Mouse (Mus musculus) kidney, adult 2 months (tissue): ENCODE measurements around the gene Sept9. TPM values are rescaled to one million over a fixed set of nuclear protein-coding genes. Genes with fewer than 3 reads are reported as not detected.

Experiments
- DNase-seq: peaks from one replicate; pipeline ENCODE4 v3.0.0; 2021
- H3K27ac ChIP-seq: fragments of 200-500 bp; 2 replicates; pipeline ENCODE4 v1.5.1; 2012; ENCODE audit warnings: low read depth, low read length, control low read depth, inconsistent platforms; ENCODE audit not compliant: insufficient read depth
- H3K27me3 ChIP-seq: fragments of 200-500 bp; replicated peaks from 2 replicates; pipeline ENCODE4 v1.6.1; 2012; ENCODE audit warnings: mild to moderate bottlenecking, moderate library complexity, low read length, inconsistent platforms; ENCODE audit not compliant: control insufficient read depth, insufficient read depth
- H3K36me3 ChIP-seq: fragments of 200-500 bp; 2 replicates; pipeline ENCODE4 v1.6.1; 2012; ENCODE audit warnings: mild to moderate bottlenecking, moderate library complexity, low read length, inconsistent platforms; ENCODE audit not compliant: control insufficient read depth, insufficient read depth
- H3K4me1 ChIP-seq: fragments of 200-500 bp; 2 replicates; pipeline ENCODE4 v1.6.1; 2011; ENCODE audit warnings: low read length; ENCODE audit not compliant: control insufficient read depth, insufficient read depth
- H3K4me3 ChIP-seq: fragments of 200-500 bp; 2 replicates; pipeline ENCODE4 v1.5.1; 2011; ENCODE audit warnings: mild to moderate bottlenecking, low read depth, low read length, control low read depth; ENCODE audit not compliant: insufficient read depth
- CTCF ChIP-seq: fragments of 200-500 bp; conservative IDR thresholded peaks from 2 replicates; pipeline ENCODE4 v1.5.1; 2011; ENCODE audit warnings: low read depth, mild to moderate bottlenecking, control low read depth, low read length, moderate library complexity, mixed read lengths; ENCODE audit not compliant: insufficient read depth, insufficient read length
- POLR2A ChIP-seq: fragments of 200-500 bp; IDR thresholded peaks from one replicate; pipeline ENCODE4 v1.6.1; 2011; ENCODE audit warnings: low read depth, low read length, control low read depth
- WGBS: fragments of 180-500 bp; shearing (Covaris S2); methylation state at CpG from one replicate; pipeline ENCODE4 v1.1.7; 2018; 5-methylcytosine and 5-hydroxymethylcytosine counted together
- polyA plus RNA-seq: library from polyadenylated mRNA; depleted of rRNA; stranded (reverse); fragments of >200 nt; gene quantifications from 2 replicates; pipeline ENCODE4 v1.2.3, GENCODE M21; 2012

Gene Sept9
- polyA plus RNA-seq, 1 experiment: 25.9 TPM

DNA sequence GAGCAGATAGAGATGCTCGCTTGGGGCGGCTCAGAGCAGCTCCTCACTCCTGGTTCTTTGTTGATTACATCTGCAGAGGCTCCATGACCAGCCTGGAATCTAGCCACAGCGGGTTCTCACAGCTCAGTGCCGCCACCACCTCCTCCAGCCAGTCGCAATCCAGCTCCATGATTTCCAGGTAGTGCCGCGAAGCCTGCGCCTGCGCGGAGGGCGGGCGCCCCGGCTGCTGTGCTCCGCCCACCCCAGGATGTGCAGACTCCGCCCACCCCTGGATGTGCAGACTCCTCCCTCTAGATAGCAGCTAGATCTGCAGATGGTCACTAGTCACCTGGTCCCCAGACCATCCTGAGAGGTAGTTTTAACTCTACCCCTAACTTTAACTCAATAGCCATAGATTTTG lies 42.7 kb upstream of the Sept9 start:
- TF ChIP-seq POLR2A: no peak
- no peak for TF ChIP-seq CTCF
- H3K4me1 ChIP-seq: peaks cover 6% of the 10 kb centered on the region
- DNase-seq: peak; percentile 58
- WGBS: 56% methylated on average over 13 of the region's 15 CpGs
- H3K27me3 ChIP-seq: no peaks in the 10 kb centered on the region
- H3K27ac ChIP-seq: no peak overlapping the region
- no peaks in the 10 kb centered on the region; the same call in none of the 2 replicates for H3K36me3 ChIP-seq
- H3K4me3 ChIP-seq: no peak overlapping the region

DNA sequence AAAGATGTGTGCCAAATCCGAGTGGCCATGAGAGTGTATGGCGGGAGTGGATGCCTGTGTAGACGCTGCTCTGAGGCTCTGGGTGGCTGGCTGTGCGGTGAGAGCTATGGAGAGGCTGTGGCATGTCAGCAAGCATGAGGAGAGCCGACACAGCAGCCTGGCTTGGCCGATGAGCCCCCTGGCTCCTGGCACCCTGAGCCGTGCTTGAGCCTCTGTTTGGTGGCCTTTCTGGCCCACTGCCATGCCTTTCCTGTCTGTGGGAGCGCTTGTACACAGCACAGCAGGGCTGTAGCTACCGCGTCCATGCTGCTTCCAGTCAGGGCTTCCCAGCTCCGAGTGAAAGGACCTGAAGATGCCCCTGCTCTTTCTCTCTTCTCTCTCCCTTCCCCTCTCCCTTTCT lies 41.1 kb upstream of the Sept9 start:
- Histone ChIP-seq H3K27ac (no peak overlapping the region), H3K4me3 (no peak overlapping the region), H3K36me3 (no peaks in the 10 kb centered on the region; the same call in none of the 2 replicates), H3K27me3 (no peaks in the 10 kb centered on the region), H3K4me1 (peaks cover 6% of the 10 kb centered on the region)
- 68% methylated on average over 11 of the region's 11 CpGs for WGBS
- TF ChIP-seq CTCF (no peak), POLR2A (no peak)
- DNase-seq: no peak

DNA sequence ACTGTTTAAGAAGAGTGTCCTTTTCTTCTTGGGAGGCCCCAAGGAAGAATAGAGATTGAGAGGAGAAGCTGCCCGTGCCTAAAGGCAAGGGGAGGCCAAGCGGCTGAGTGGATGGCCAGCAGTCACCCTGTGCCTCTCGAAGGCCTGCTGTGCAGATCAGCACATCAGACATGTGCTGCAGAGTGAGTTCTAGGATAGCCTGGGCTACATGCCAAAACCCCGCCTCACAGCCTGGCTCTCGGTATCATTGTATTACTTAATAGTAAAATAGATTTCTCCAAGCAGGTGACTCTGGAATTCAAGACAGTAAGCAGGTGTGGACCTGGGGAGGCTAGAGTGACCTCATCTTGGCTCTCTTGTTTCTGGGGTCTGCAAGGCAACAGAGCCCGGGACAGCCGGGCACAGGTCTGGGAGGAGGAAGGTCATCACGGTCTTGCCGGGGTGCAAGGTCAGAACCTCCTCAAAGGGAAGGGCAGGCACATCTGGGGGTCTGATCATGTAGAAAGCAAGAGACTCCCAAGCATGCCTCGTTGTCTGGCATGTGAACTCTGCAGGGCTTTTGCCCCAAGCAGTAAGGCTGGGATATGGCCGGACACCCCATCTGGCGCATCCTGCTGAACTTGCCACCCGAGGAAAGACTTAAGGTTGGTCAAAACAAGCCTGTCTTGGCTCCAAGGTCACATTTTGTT lies 40.1 kb upstream of the Sept9 start:
- Histone ChIP-seq H3K27ac (no peak overlapping the region), H3K27me3 (no peaks in the 10 kb centered on the region), H3K4me3 (no peak overlapping the region), H3K4me1 (peaks cover 2% of the 10 kb centered on the region), H3K36me3 (no peaks in the 10 kb centered on the region; the same call in none of the 2 replicates)
- TF ChIP-seq CTCF: no peak
- no peak for TF ChIP-seq POLR2A
- DNase-seq: no peak
- WGBS: 82% methylated on average over 13 of the region's 13 CpGs

DNA sequence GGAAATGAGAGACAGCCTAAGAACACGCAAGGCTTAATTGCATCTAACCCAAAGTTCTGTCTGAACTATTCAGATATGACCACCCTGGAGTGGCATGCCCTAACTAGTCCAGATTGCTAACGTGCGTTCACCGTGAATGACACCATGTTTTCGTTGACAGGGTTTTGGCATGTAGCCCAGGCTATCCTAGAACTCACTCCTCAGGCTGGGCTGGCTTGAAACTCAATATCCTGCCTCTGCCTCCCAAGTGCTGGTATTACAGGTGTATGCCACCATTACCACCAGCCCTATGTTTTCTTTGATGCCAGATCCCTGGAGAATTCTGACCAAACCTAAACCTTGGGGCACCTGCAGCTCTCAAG lies 39.5 kb upstream of the Sept9 start:
- H3K27me3 ChIP-seq: no peaks in the 10 kb centered on the region
- TF ChIP-seq POLR2A (no peak), CTCF (no peak)
- no peaks in the 10 kb centered on the region; the same call in none of the 2 replicates for H3K36me3 ChIP-seq
- no peak for DNase-seq
- WGBS: 60% methylated on average over 5 of the region's 5 CpGs
- no peaks in the 10 kb centered on the region for H3K4me1 ChIP-seq
- H3K4me3 ChIP-seq: no peak overlapping the region
- H3K27ac ChIP-seq: no peak overlapping the region

DNA sequence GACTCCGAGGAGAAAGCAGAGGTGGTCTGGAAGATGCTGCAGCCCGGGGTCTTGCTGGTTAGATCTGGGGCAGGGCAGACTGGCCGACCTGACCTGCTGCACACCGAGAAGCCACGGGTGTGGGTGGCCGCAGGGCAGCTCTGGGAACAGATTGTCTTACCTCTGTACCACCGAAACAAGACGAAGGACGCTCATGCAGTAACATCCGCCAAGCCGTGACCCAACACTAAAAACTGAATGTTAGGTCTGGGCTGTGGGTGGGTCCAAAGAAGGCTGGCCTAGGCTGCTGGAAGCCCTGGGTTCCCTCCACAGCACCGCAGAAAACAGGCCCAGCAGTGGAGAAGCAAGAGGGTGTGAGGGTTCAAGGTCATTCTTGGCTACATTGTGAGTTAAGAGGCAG lies 38.7 kb upstream of the Sept9 start:
- no peak for DNase-seq

DNA sequence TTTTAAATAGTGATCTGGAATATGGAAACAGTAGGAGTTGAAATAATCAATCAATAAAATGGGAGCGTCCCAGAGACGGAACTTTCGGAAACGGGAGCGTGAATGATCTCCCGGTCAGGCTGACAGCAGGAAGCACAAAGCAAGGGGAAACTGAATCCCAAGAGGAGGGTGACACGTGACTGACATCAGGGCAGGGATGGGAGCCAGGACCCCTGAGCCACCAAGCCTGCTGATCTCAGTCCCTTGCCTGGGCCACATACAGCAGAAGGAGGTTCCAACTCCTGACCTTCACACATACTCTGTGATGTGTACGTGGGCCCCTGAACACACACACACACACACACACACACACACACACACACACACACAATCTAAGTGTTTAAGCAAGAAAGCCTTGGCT lies 37.9 kb upstream of the Sept9 start:
- H3K4me3 ChIP-seq: no peak overlapping the region
- H3K4me1 ChIP-seq: no peaks in the 10 kb centered on the region
- WGBS: 69% methylated on average over 8 of the region's 8 CpGs
- no peaks in the 10 kb centered on the region for H3K27me3 ChIP-seq
- H3K36me3 ChIP-seq: no peaks in the 10 kb centered on the region; the same call in none of the 2 replicates
- TF ChIP-seq POLR2A (no peak), CTCF (no peak)
- no peak overlapping the region for H3K27ac ChIP-seq
- DNase-seq: no peak

More for the DNA sequence above, 38.7 kb upstream of the Sept9 start:
- 79% methylated on average over 12 of the region's 12 CpGs for WGBS
- Histone ChIP-seq H3K27me3 (no peaks in the 10 kb centered on the region), H3K4me3 (no peak overlapping the region), H3K4me1 (no peaks in the 10 kb centered on the region), H3K27ac (no peak overlapping the region), H3K36me3 (no peaks in the 10 kb centered on the region; the same call in none of the 2 replicates)
- TF ChIP-seq POLR2A: no peak
- TF ChIP-seq CTCF: no peak

DNA sequence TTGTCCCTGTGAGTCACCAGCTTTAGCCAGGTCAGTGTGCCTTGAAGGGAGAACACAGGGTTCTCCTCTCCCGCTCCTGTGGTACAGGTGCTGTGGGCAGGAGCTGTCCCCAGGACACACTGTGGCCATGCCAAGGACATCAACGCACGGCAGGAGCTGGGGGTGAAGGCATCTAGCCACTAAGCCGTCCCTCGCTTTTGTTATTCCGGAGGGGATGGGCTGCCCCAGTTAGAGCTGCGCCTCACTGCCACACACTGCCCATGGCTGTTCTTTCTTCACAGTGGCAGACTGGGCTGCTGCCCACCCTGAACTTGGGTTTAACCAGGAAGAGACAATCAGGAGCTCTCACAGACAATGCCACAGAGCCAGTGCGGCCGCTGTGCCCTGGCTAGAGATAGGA lies 36.4 kb upstream of the Sept9 start:
- DNase-seq: no peak
- H3K27ac ChIP-seq: no peak overlapping the region
- H3K27me3 ChIP-seq: no peaks in the 10 kb centered on the region
- WGBS: 87% methylated on average over 9 of the region's 9 CpGs
- no peak overlapping the region for H3K4me3 ChIP-seq
- H3K36me3 ChIP-seq: no peaks in the 10 kb centered on the region
- H3K4me1 ChIP-seq: no peaks in the 10 kb centered on the region
- TF ChIP-seq CTCF (no peak), POLR2A (no peak)

DNA sequence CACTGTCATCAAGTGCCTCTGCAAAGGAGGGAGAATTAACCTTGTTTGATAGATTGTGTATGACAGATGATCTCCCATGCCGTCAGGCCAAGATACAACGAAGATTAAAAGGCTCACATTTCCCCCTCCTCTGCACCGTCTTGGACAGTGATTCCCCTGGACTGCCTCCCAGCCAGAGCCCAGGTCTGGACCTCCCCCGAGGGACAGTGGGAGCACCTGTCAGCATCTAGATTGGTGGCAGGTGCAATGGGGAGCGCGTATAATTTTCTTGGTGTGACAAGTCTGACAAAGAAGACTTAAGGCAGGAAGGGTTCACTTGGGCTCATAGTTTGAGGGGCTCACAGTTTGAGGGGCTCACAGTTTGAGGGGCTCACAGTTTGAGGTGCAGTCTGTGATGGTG lies 35.7 kb upstream of the Sept9 start:
- WGBS: 72% methylated on average over 6 of the region's 6 CpGs
- TF ChIP-seq CTCF (no peak), POLR2A (no peak)
- no peak overlapping the region for H3K4me3 ChIP-seq
- DNase-seq: no peak
- H3K36me3 ChIP-seq: no peaks in the 10 kb centered on the region
- no peaks in the 10 kb centered on the region for H3K4me1 ChIP-seq
- no peak overlapping the region for H3K27ac ChIP-seq
- H3K27me3 ChIP-seq: no peaks in the 10 kb centered on the region
